Mouse (Mus musculus) hindbrain, embryonic 13.5 days (tissue): ENCODE measurements around the gene C530008M17Rik. TPM values are rescaled to one million over a fixed set of nuclear protein-coding genes. Genes with fewer than 3 reads are reported as not detected.

Experiments
- ATAC-seq: fragments of 200-750 bp; cut with Nextera tagmentation; 2 replicates; pipeline ENCODE4 v1.8.0; 2017; ENCODE audit warnings: moderate TSS enrichment; ENCODE audit not compliant: low FRiP score
- H3K27ac ChIP-seq: fragments of 300-500 bp; sonication (generic); 2 replicates; pipeline ENCODE4 v1.5.1; 2015; ENCODE audit warnings: inconsistent platforms, mild to moderate bottlenecking, moderate library complexity
- H3K27me3 ChIP-seq: fragments of 300-500 bp; sonication (generic); 2 replicates; pipeline ENCODE4 v1.6.1; 2015; ENCODE audit warnings: mild to moderate bottlenecking, inconsistent platforms
- H3K36me3 ChIP-seq: fragments of 300-500 bp; sonication (generic); 2 replicates; pipeline ENCODE4 v1.6.1; 2015; ENCODE audit warnings: mild to moderate bottlenecking, inconsistent platforms
- H3K4me1 ChIP-seq: fragments of 300-500 bp; sonication (generic); replicated peaks from 2 replicates; pipeline ENCODE4 v1.6.1; 2015; ENCODE audit warnings: inconsistent platforms
- H3K4me2 ChIP-seq: fragments of 300-500 bp; sonication (generic); 2 replicates; pipeline ENCODE4 v1.6.1; 2015; ENCODE audit warnings: inconsistent platforms, mild to moderate bottlenecking, moderate library complexity
- H3K4me3 ChIP-seq: fragments of 300-500 bp; sonication (generic); 2 replicates; pipeline ENCODE4 v1.5.1; 2015; ENCODE audit warnings: mild to moderate bottlenecking, inconsistent platforms
- H3K9ac ChIP-seq: fragments of 300-500 bp; sonication (generic); 2 replicates; pipeline ENCODE4 v1.6.1; 2015; ENCODE audit warnings: mild to moderate bottlenecking, inconsistent platforms
- H3K9me3 ChIP-seq: fragments of 300-500 bp; sonication (generic); 2 replicates; pipeline ENCODE4 v1.6.1; 2016; ENCODE audit warnings: inconsistent platforms
- WGBS: fragments of 180-500 bp; shearing (Covaris S2); methylation state at CpG from one replicate; pipeline ENCODE4 v1.1.7; 2015; 5-methylcytosine and 5-hydroxymethylcytosine counted together
- polyA plus RNA-seq: library from polyadenylated mRNA; unstranded; fragments of >200 nt; fragmentation: Nextera tagmentation; extraction: Ambion mirVana; gene quantifications from 2 replicates; pipeline ENCODE4 v1.2.1, GENCODE M21; 2015

C530008M17Rik gene
- polyA plus RNA-seq, 1 experiment from 2014 or later, result 77.6 TPM

DNA sequence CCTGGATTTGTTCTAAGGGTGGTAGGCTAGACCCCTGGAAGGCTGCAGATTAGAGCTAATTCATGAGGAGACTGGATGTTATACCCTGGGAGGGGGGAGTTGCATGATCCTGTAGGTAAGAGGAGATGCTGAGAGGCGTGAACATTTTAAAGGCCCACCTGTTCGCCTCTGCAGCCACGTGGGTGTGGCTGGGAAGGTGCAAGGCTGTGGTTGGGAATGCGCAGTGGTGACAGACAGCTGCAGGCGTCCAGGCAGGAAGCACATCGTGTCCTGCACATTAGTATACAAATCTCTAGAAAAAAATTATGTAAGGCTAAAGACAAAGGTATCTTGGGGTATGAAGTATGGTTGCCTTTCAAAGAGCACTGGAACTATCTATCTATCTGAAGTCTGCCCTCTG, 128.7 kb downstream of the C530008M17Rik start:
- Histone ChIP-seq H3K9ac (no peak overlapping the region), H3K27me3 (no peaks in the 10 kb centered on the region), H3K4me2 (no peak overlapping the region), H3K27ac (no peak overlapping the region), H3K4me1 (peaks cover 47% of the 10 kb centered on the region), H3K36me3 (peaks cover 13% of the 10 kb centered on the region), H3K4me3 (no peak overlapping the region), H3K9me3 (no peaks in the 10 kb centered on the region)
- ATAC-seq, result no peak
- WGBS, result 83% methylated on average over 6 of the region's 6 CpGs

DNA sequence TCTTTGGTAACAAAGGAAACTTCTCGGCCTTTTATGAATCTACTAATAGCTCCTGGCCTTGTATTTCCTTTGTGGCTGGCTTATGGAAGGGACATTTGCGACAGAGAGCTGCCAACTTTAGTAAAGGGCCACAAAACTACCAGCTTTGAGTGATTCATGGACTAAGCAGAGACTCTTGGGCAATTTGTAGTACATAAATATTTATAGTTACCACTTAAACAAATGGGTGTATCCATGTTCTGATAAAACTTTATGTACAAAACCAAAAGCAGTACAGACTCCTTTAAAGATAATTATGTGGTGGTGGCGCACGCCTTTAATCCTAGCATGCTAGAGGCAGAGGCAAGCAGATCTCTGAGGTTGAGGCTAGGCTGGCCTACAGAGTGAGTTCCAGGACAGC, 133.6 kb downstream of the C530008M17Rik start:
- no peaks in the 10 kb centered on the region for H3K9me3 ChIP-seq
- no peak overlapping the region for H3K4me3 ChIP-seq
- H3K9ac ChIP-seq, result no peak overlapping the region
- peaks cover 1% of the 10 kb centered on the region; the same call in 1 of the 2 replicates for H3K4me1 ChIP-seq
- peaks cover 44% of the 10 kb centered on the region for H3K36me3 ChIP-seq
- no peak overlapping the region for H3K27ac ChIP-seq
- no peak overlapping the region for H3K4me2 ChIP-seq
- WGBS, result 93% methylated on average over 4 of the region's 4 CpGs
- H3K27me3 ChIP-seq, result no peaks in the 10 kb centered on the region
- no peak for ATAC-seq

DNA sequence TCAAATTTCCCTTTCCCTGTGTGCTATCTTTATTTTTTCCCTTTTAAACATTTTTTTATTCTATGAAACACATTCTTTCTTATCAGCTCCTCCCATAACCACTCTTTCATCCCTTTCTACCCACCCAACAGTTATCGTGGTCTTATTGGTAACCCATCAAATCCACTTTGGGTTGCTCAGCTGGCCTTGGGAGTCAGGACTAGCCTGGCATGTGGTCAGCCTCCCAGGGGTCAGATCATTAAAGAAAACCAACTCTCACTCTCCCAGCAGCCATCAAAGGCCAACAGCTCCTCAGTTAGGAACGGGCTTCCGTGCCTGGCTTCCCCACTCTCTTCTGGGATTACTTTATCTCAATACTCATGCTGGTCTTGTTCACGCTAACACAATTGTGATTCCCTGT, 135.0 kb downstream of the C530008M17Rik start:
- Histone ChIP-seq H3K4me1 (no peaks in the 10 kb centered on the region), H3K9me3 (no peaks in the 10 kb centered on the region), H3K36me3 (peaks cover 44% of the 10 kb centered on the region), H3K9ac (no peak overlapping the region), H3K4me2 (no peak overlapping the region), H3K4me3 (no peak overlapping the region), H3K27me3 (no peaks in the 10 kb centered on the region), H3K27ac (no peak overlapping the region; the same call in 1 of the 2 replicates)
- ATAC-seq, result no peak
- WGBS, result 75% methylated on average over 4 of the region's 4 CpGs

DNA sequence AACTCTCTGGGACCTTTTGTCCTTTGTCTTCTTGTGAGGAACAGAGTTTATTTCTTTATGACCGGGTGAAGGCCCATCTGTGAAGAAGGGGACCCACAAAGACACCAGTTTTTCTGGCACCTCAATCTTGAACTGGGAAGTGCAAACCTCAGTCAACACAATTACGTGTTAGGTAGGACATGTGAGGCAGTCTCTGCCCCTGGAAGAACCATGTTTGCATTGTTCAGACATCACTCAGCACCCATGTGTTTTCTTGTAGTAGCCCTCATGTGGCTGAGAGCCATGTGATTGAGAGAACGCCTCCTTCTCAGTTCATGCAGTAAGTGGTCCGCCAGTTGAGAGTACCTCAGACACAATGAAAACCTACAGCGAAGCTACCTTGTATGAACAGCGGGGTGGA, 136.4 kb downstream of the C530008M17Rik start:
- Histone ChIP-seq H3K27me3 (no peaks in the 10 kb centered on the region), H3K9me3 (no peaks in the 10 kb centered on the region), H3K9ac (no peak overlapping the region), H3K36me3 (peaks cover 44% of the 10 kb centered on the region), H3K4me2 (no peak overlapping the region), H3K27ac (no peak overlapping the region), H3K4me3 (no peak overlapping the region), H3K4me1 (peaks cover under 1% of the 10 kb centered on the region; the same call in 1 of the 2 replicates)
- ATAC-seq, result no peak
- 93% methylated on average over 6 of the region's 6 CpGs for WGBS

DNA sequence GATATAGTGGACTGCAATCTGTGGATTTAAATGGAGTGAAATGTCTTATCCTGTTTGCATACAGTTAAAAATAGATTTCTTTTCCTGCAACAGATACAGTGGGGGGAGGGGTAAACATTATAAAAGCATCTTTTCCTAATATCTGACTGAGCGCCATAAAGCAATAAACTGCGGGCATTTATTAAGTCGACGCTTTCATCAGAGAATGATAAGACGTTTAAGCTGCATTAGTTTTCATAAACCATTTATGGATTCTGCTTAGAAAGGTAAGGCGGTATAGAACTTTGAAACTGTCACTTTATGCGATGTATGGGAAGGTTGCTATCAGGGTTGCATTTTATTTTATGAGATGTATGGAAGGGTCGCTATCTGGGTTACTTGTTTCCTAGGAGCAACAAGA, 141.7 kb downstream of the C530008M17Rik start:
- H3K27ac ChIP-seq, result no peak overlapping the region; the same call in 1 of the 2 replicates
- no peaks in the 10 kb centered on the region for H3K9me3 ChIP-seq
- peaks cover 25% of the 10 kb centered on the region for H3K36me3 ChIP-seq
- H3K4me2 ChIP-seq, result no peak overlapping the region
- no peaks in the 10 kb centered on the region for H3K27me3 ChIP-seq
- 88% methylated on average over 8 of the region's 8 CpGs for WGBS
- H3K9ac ChIP-seq, result no peak overlapping the region
- H3K4me1 ChIP-seq, result peaks cover 16% of the 10 kb centered on the region; the same call in 1 of the 2 replicates
- no peak overlapping the region for H3K4me3 ChIP-seq
- ATAC-seq, result no peak

DNA sequence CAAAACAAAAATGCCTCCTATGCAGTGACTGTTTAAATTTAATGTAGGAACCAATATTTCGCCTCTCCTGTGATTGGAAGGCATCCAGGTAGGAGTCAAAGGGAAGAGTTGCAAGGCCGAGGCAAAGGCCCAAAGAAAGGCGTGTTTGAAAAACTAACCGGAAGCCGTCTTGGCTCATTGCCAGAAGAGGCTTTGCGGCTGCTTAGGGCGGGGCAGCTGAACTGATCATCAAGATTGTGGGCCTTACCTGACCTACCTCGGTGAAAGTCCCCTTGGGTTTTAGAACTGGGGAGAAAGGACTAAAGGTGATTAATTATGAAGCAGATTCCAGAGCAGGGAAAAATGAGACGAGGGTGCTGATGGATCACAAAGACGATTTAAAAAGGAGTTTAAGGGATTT, 143.2 kb downstream of the C530008M17Rik start:
- ATAC-seq, result no peak

DNA sequence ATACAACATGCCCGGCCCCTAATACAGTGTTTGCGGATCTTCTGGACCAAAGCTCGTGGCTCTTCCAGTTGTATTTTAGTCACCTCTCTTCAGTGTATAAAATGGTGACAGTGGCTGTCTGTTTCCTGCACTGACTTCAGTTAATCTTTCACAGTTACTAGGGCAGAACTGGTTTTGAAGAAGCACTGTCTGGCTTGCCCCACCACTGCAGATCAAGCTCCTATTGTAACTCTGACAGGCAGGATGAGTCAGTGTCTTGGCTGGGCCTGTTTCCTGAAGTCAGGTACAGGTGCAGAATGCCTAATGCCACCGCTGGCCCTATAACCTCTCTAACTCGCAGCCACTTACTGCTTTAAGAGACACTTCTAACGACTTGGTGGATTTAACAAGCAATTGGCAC, 152.7 kb downstream of the C530008M17Rik start:
- Histone ChIP-seq H3K4me2 (no peak overlapping the region), H3K9me3 (no peaks in the 10 kb centered on the region), H3K36me3 (no peaks in the 10 kb centered on the region), H3K4me3 (no peak overlapping the region), H3K27me3 (no peaks in the 10 kb centered on the region), H3K27ac (no peak overlapping the region), H3K9ac (no peak overlapping the region), H3K4me1 (peaks cover 19% of the 10 kb centered on the region)
- ATAC-seq, result no peak
- 94% methylated on average over 6 of the region's 6 CpGs for whole genome bisulfite sequencing

More for the DNA sequence above, 143.2 kb downstream of the C530008M17Rik start:
- peaks cover 20% of the 10 kb centered on the region for H3K36me3 ChIP-seq
- H3K27ac ChIP-seq, result no peak overlapping the region
- H3K4me3 ChIP-seq, result no peak overlapping the region
- no peak overlapping the region for H3K9ac ChIP-seq
- no peak overlapping the region for H3K4me2 ChIP-seq
- H3K4me1 ChIP-seq, result peaks cover 16% of the 10 kb centered on the region; the same call in 1 of the 2 replicates
- WGBS, result 73% methylated on average over 10 of the region's 10 CpGs
- no peaks in the 10 kb centered on the region for H3K27me3 ChIP-seq
- no peaks in the 10 kb centered on the region for H3K9me3 ChIP-seq

DNA sequence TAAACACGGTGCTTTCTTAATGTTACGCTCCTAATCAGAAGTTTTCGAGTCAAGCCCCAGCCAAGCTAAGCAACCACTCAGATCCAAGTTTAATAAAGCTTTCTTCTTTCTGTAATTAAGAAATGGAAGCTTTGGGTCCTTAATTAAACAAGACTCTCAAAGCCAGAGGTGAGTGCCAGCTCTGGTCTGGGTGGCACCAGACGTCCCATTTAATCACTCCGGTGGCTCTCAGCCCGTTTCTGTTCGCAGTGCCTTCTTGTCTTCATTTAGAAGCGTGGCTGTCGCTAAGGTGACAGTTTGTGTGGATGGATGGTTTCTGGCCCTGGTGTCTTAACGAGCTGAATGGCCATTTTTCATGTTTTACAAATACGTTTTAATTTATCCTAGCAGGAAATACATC, 158.7 kb downstream of the C530008M17Rik start:
- Histone ChIP-seq H3K27ac (peak overlapping the region; percentile 59), H3K4me3 (no peak overlapping the region), H3K4me2 (no peak overlapping the region), H3K4me1 (peaks cover 45% of the 10 kb centered on the region), H3K9me3 (no peaks in the 10 kb centered on the region), H3K36me3 (peaks cover 4% of the 10 kb centered on the region; the same call in 1 of the 2 replicates), H3K9ac (no peak overlapping the region), H3K27me3 (no peaks in the 10 kb centered on the region)
- no peak for ATAC-seq
- WGBS, result 41% methylated on average over 11 of the region's 11 CpGs

DNA sequence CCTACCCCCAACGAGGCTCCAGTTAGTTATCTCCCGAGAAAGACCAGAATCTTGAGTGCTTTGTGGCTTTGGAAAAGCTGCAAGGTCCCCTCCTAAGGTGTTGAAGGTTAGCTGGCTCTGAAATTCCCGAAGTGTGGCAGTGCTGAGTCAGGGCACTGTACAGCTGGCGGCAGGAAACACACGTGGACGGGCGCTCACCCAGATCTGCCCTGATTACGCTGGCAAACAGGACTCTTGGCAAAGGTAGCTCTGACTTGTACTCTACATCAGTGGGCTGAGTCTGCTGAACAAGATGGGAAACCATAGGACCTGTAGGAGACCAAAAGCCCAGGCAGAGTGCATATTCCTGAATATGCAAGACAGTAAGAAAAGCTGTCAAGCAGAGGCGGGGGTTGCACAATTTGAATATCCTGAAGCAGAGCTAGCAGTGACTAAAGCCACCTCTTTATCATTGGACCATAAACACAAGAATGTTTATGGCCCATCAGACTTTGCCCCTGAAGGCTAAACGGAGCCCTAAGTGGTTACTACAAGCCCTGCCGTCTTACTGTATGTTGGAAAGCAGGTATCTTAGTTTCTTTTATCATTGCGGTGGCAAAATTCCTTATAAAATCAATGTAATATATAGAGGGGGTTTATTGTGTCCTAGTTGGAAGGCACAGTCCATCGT, 159.6 kb downstream of the C530008M17Rik start:
- WGBS, result 76% methylated on average over 13 of the region's 13 CpGs
- Histone ChIP-seq H3K4me1 (peaks cover 45% of the 10 kb centered on the region), H3K9me3 (no peaks in the 10 kb centered on the region), H3K9ac (no peak overlapping the region), H3K27me3 (no peaks in the 10 kb centered on the region), H3K36me3 (peaks cover 4% of the 10 kb centered on the region; the same call in 1 of the 2 replicates), H3K27ac (peak overlapping the region; percentile 64; the same call in 1 of the 2 replicates), H3K4me2 (no peak overlapping the region), H3K4me3 (no peak overlapping the region)
- no peak for ATAC-seq

DNA sequence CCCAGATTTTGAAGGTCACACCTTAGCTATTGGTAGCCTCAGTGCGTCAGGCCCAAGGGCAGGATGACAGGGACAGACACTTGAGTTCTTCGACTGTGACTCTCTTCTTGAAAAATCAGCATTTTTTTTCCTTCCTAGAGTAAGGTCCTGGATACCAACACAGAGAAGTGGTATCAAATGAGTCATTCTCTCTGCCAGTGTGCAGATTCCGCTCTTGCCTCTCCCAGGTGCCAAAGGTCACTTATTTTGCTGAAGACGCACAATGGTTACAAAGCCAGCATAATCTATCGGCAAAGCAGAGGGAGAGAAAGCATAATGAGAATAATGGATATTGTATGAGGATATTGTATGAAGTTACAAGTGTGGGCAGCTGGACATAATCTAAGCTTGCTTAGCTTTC, 160.4 kb downstream of the C530008M17Rik start:
- no peak overlapping the region for H3K27ac ChIP-seq
- WGBS, result 92% methylated on average over 5 of the region's 5 CpGs
- H3K4me2 ChIP-seq, result no peak overlapping the region
- H3K27me3 ChIP-seq, result no peaks in the 10 kb centered on the region
- H3K9ac ChIP-seq, result no peak overlapping the region
- H3K9me3 ChIP-seq, result no peaks in the 10 kb centered on the region
- peaks cover 7% of the 10 kb centered on the region for H3K36me3 ChIP-seq
- ATAC-seq, result no peak
- H3K4me3 ChIP-seq, result no peak overlapping the region
- H3K4me1 ChIP-seq, result peaks cover 39% of the 10 kb centered on the region

DNA sequence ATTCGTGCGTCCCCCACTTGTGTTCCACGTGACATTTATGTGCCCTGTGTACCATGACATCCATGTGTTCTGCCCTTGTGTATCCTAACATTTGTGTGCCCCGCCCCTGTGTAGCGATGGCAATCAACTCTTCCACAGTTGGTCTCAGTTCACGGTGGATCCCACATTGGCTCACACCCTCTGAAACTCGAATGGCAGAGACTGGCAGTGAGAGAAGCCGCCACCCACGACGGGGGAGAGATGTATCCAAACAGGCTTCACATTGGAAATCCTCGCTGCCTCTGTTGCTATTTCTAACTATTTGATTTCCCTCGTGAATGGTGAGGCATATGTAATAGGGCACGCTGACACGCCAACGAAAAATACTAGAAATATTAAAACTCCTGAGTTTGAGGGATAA, 161.4 kb downstream of the C530008M17Rik start:
- ATAC-seq, result no peak
- Histone ChIP-seq H3K4me2 (no peak overlapping the region), H3K27ac (no peak overlapping the region), H3K4me1 (peaks cover 39% of the 10 kb centered on the region), H3K27me3 (no peaks in the 10 kb centered on the region), H3K36me3 (peaks cover 12% of the 10 kb centered on the region), H3K4me3 (no peak overlapping the region), H3K9ac (no peak overlapping the region), H3K9me3 (no peaks in the 10 kb centered on the region)
- WGBS, result 91% methylated on average over 15 of the region's 15 CpGs

DNA sequence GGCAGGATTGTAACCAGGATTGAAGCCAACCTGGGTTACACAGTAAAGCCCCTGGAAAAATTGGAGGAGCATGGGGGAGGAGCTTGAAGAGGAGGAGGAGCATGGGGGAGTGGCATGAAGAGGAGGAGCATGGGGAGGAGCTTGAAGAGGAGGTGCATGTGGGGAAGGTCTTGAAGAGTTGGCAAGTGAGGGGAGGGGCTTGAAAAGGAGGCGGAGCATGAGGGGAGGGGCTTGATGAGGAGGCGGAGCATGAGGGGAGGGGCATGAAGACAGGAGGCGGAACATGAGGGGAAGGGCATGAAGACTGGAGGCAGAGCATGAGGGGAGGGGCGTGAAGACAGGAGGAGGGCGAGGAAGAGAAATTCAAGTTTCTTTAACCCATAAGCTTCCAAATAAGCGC, 162.5 kb downstream of the C530008M17Rik start:
- no peaks in the 10 kb centered on the region for H3K27me3 ChIP-seq
- no peak overlapping the region for H3K27ac ChIP-seq
- WGBS, result 87% methylated on average over 6 of the region's 6 CpGs
- H3K4me1 ChIP-seq, result peaks cover 29% of the 10 kb centered on the region
- H3K36me3 ChIP-seq, result peaks cover 20% of the 10 kb centered on the region
- no peak overlapping the region for H3K4me2 ChIP-seq
- no peak overlapping the region for H3K4me3 ChIP-seq
- no peak for ATAC-seq
- no peak overlapping the region for H3K9ac ChIP-seq
- no peaks in the 10 kb centered on the region for H3K9me3 ChIP-seq

DNA sequence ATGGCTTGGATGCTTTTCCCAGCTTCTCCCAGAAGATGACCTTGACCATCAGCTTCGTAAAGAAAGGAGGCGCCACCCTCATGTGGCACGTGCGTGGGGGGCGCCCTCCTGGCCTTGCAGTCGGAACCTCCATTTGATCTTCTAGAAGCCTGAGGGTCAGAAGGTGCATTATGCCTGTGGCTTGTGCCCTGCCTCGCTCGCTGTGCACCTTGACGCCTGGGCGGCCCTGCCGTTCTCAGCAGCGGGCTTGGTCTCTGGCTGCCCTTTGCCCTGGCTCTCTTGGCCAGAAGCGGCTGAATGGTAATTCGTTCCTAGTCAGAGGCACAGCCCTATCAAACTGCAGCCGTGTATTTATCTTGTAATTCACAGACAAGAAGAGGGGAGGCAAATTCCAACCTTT, 165.8 kb downstream of the C530008M17Rik start:
- Histone ChIP-seq H3K4me1 (peaks cover 3% of the 10 kb centered on the region), H3K27ac (no peak overlapping the region), H3K27me3 (no peaks in the 10 kb centered on the region), H3K36me3 (peaks cover 23% of the 10 kb centered on the region), H3K9me3 (no peaks in the 10 kb centered on the region), H3K9ac (no peak overlapping the region), H3K4me3 (no peak overlapping the region), H3K4me2 (no peak overlapping the region)
- 88% methylated on average over 15 of the region's 15 CpGs for WGBS
- no peak for ATAC-seq
